Mouse (Mus musculus) limb, embryonic 13.5 days (tissue): Measurements from ENCODE around the gene Kdm3a. TPM values are rescaled to one million over a fixed set of nuclear protein-coding genes. Genes with fewer than 3 reads are reported as not detected.
A peak's percentile ranks its signal among the peaks of the same experiment; 100 is the strongest.

Experiments
- ATAC-seq: fragments of 200-750 bp; cut with Nextera tagmentation; 2 replicates; pipeline ENCODE4 v1.8.0; 2017; ENCODE audit warnings: low read depth, moderate number of reproducible peaks, moderate TSS enrichment; ENCODE audit not compliant: low FRiP score
- H3K27ac ChIP-seq: fragments of 300-500 bp; sonication (generic); 2 replicates; pipeline ENCODE4 v1.5.1; 2015; ENCODE audit warnings: inconsistent platforms, mild to moderate bottlenecking, moderate library complexity
- H3K27me3 ChIP-seq: fragments of 300-500 bp; sonication (generic); 2 replicates; pipeline ENCODE4 v1.6.1; 2015; ENCODE audit warnings: mild to moderate bottlenecking, inconsistent platforms
- H3K36me3 ChIP-seq: fragments of 300-500 bp; sonication (generic); 2 replicates; pipeline ENCODE4 v1.6.1; 2015; ENCODE audit warnings: inconsistent platforms, mild to moderate bottlenecking, moderate library complexity
- H3K4me1 ChIP-seq: fragments of 300-500 bp; sonication (generic); 2 replicates; pipeline ENCODE4 v1.6.1; 2015; ENCODE audit warnings: inconsistent platforms
- H3K4me2 ChIP-seq: fragments of 300-500 bp; sonication (generic); replicated peaks from 2 replicates; pipeline ENCODE4 v1.6.1; 2015; ENCODE audit warnings: inconsistent platforms, mild to moderate bottlenecking, moderate library complexity
- H3K4me3 ChIP-seq: fragments of 300-500 bp; sonication (generic); 2 replicates; pipeline ENCODE4 v1.5.1; 2015; ENCODE audit warnings: moderate library complexity, mild to moderate bottlenecking, inconsistent platforms
- H3K9ac ChIP-seq: fragments of 300-500 bp; sonication (generic); 2 replicates; pipeline ENCODE4 v1.6.1; 2015; ENCODE audit warnings: mild to moderate bottlenecking, inconsistent platforms
- H3K9me3 ChIP-seq: fragments of 300-500 bp; sonication (generic); 2 replicates; pipeline ENCODE4 v1.6.1; 2016; ENCODE audit warnings: inconsistent platforms
- WGBS: fragments of 180-500 bp; shearing (Covaris S2); methylation state at CpG from one replicate; pipeline ENCODE4 v1.1.7; 2015; 5-methylcytosine and 5-hydroxymethylcytosine counted together
- polyA plus RNA-seq: library from polyadenylated mRNA; unstranded; fragments of >200 nt; fragmentation: Nextera tagmentation; extraction: Ambion mirVana; gene quantifications from 2 replicates; pipeline ENCODE4 v1.2.1, GENCODE M21; 2015

The Kdm3a gene
- polyA plus RNA-seq, 1 experiment from 2014 or later: 55.1 TPM

GRCm38 (mm10) chr6:71569025-71569424, 63.8 kb downstream of the Kdm3a start:
- H3K4me1 ChIP-seq: peaks cover 7% of the 10 kb centered on the region; the same call in 1 of the 2 replicates

GRCm38 (mm10) chr6:71568616-71569015, 64.2 kb downstream of the Kdm3a start:
- ATAC-seq: no peak

More at GRCm38 (mm10) chr6:71569025-71569424, 63.8 kb downstream of the Kdm3a start:
- H3K9me3 ChIP-seq: no peaks in the 10 kb centered on the region
- H3K4me3 ChIP-seq: no peak overlapping the region
- no peaks in the 10 kb centered on the region for H3K27me3 ChIP-seq
- H3K27ac ChIP-seq: no peak overlapping the region
- no peak overlapping the region for H3K9ac ChIP-seq
- WGBS: 51% methylated on average over 2 of the region's 2 CpGs
- no peak for ATAC-seq
- H3K36me3 ChIP-seq: peaks cover 27% of the 10 kb centered on the region
- H3K4me2 ChIP-seq: no peak overlapping the region

GRCm38 (mm10) chr6:71556826-71557225, 76.0 kb downstream of the Kdm3a start:
- H3K36me3 ChIP-seq: peaks cover 25% of the 10 kb centered on the region
- H3K27me3 ChIP-seq: no peaks in the 10 kb centered on the region
- ATAC-seq: no peak
- WGBS: 94% methylated on average over 2 of the region's 2 CpGs
- no peak overlapping the region for H3K4me3 ChIP-seq
- H3K4me2 ChIP-seq: no peak overlapping the region
- no peak overlapping the region for H3K27ac ChIP-seq
- H3K4me1 ChIP-seq: no peaks in the 10 kb centered on the region
- no peak overlapping the region for H3K9ac ChIP-seq
- H3K9me3 ChIP-seq: no peaks in the 10 kb centered on the region

More at GRCm38 (mm10) chr6:71568616-71569015, 64.2 kb downstream of the Kdm3a start:
- Histone ChIP-seq H3K27me3 (no peaks in the 10 kb centered on the region), H3K4me3 (no peak overlapping the region), H3K27ac (no peak overlapping the region), H3K9me3 (no peaks in the 10 kb centered on the region), H3K4me1 (peaks cover 7% of the 10 kb centered on the region; the same call in 1 of the 2 replicates), H3K4me2 (no peak overlapping the region), H3K36me3 (peaks cover 26% of the 10 kb centered on the region), H3K9ac (no peak overlapping the region)
- WGBS: 80% methylated on average over 3 of the region's 3 CpGs

- Histone ChIP-seq H3K4me3 (no peak overlapping the region), H3K9ac (no peak overlapping the region), H3K27me3 (no peaks in the 10 kb centered on the region), H3K27ac (no peak overlapping the region), H3K4me1 (no peaks in the 10 kb centered on the region), H3K4me2 (no peak overlapping the region), H3K36me3 (peaks cover 16% of the 10 kb centered on the region), H3K9me3 (no peaks in the 10 kb centered on the region)
- ATAC-seq: no peak
- WGBS: 87% methylated on average over 2 of the region's 2 CpGs
These were observed 77.3 kb downstream of the Kdm3a start for GRCm38 (mm10) chr6:71555507-71555951.

- peak; percentile 98 for ATAC-seq
- Histone ChIP-seq H3K4me2 (peak within 1 kb of the TSS; percentile 74), H3K4me3 (peak within 1 kb of the TSS; percentile 74), H3K9ac (peak within 1 kb of the TSS; percentile 92), H3K27ac (peak within 1 kb of the TSS; percentile 98), H3K9me3 (0 out of 2 replicates have a peak, but pooled peaks cover 3% of the 10 kb centered on the region), H3K27me3 (no peaks in the 10 kb centered on the region), H3K4me1 (peaks cover 4% of the 10 kb centered on the region; the same call in 1 of the 2 replicates), H3K36me3 (peaks cover 3% of the 10 kb centered on the region; the same call in 1 of the 2 replicates)
- WGBS: under 1% methylated on average over 57 of the region's 59 CpGs
These were observed 88.9 kb downstream of the Kdm3a start, which contains the start of gene Chmp3 for GRCm38 (mm10) chr6:71543686-71544499. Gene Chmp3, plus strand, starts transcription at chr6:71543797.

Other genes starting within 250 kb of the Kdm3a start
- 12.3 and 12.5 TPM in 2 replicates for gene Rmnd5a, start 192.4 kb downstream of the Kdm3a start, polyA plus RNA-seq
- gene Rnf103, start 139.1 kb downstream of the Kdm3a start, polyA plus RNA-seq: 14.2 and 15.3 TPM in 2 replicates
- 54.8 and 58.5 TPM in 2 replicates for gene Chmp3, start 89.2 kb downstream of the Kdm3a start, polyA plus RNA-seq
- 13.1 and 13.9 TPM in 2 replicates for gene Reep1, start 74.6 kb upstream of the Kdm3a start, polyA plus RNA-seq
- 62.5 and 62.7 TPM in 2 replicates for gene Mrpl35, start 194.0 kb upstream of the Kdm3a start, polyA plus RNA-seq
- gene Immt, start 198.3 kb upstream of the Kdm3a start, polyA plus RNA-seq: 163 and 174 TPM in 2 replicates